29 mouse cellular contexts compared by ENCODE assay signal in the genomic region with DNA sequence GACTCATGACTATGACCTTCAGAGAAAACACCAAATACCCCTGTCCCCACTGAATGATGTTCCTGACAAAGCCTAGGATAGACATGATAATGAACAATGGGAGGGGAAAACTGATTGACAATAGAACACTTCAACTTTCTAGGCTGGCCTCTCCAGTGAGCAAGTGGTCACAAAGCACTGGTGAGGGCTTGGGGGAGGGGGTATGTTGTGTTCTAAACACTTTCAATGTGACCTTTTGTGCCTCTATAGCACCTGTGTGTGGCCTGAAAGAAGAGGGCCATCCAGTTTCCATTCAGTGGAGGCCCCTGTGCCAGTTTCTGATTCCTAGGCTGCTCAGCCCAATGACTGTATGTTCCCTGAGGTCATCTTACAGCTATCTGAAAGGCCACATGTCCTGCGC.
"Had no signal": no experiment of that assay in that cellular context is flagged by ENCODE, and none has a peak within 500 bp of the region (broad histone marks: within the 10 kb centered on the region; RNA-seq: fewer than 3 reads in every experiment).

No protein-coding gene starts in this region.

- H3K27me3 ChIP-seq: heart, embryonic 13.5 days; heart, embryonic 15.5 days; hindbrain, embryonic 12.5 days; intestine, embryonic 15.5 days; kidney, embryonic 15.5 days; limb, embryonic 13.5 days; limb, embryonic 15.5 days; liver, embryonic 12.5 days had no signal

- H3K27ac ChIP-seq: gastrocnemius, adult 2 months; heart, adult 2 months; heart, embryonic 13.5 days; heart, embryonic 15.5 days; hindbrain, embryonic 10.5 days; hindbrain, embryonic 12.5 days; hindbrain, embryonic 14.5 days; intestine, embryonic 15.5 days; kidney, embryonic 15.5 days; kidney, postnatal 0 days; limb, embryonic 13.5 days; limb, embryonic 15.5 days; liver, embryonic 12.5 days; liver, embryonic 14.5 days had no signal

- H3K9ac ChIP-seq: heart, embryonic 13.5 days; heart, embryonic 15.5 days; hindbrain, embryonic 12.5 days; hindbrain, embryonic 14.5 days; intestine, embryonic 15.5 days; kidney, embryonic 15.5 days; limb, embryonic 13.5 days; limb, embryonic 15.5 days; liver, embryonic 12.5 days; liver, embryonic 14.5 days had no signal

- ATAC-seq: hindbrain, embryonic 16.5 days; inflammation-experienced regulatory T-cells, adult 6 months; intestine, embryonic 15.5 days; intestine, postnatal 0 days; liver, embryonic 12.5 days had no signal

- H3K4me2 ChIP-seq: heart, embryonic 11.5 days; heart, embryonic 13.5 days; heart, embryonic 15.5 days; hindbrain, embryonic 12.5 days; hindbrain, embryonic 14.5 days; intestine, embryonic 15.5 days; kidney, embryonic 15.5 days; limb, embryonic 13.5 days; limb, embryonic 15.5 days; liver, embryonic 12.5 days had no signal

- DNase-seq: gastrocnemius, adult 2 months; gastrocnemius, postnatal 10 days; gastrocnemius, postnatal 25 days; heart, adult 2 months; heart, postnatal 14 days; heart, postnatal 36 days; kidney, adult 2 months; kidney, adult 9 months; kidney, postnatal 14 days; kidney, postnatal 36 days; layer of hippocampus, adult 9-11 months; layer of hippocampus, postnatal 36 days; left cerebral cortex, postnatal 4 days had no signal

- H3K4me1 ChIP-seq: heart, embryonic 13.5 days; heart, embryonic 15.5 days; hindbrain, embryonic 10.5 days; hindbrain, embryonic 12.5 days; intestine, embryonic 15.5 days; kidney, embryonic 15.5 days; limb, embryonic 13.5 days; limb, embryonic 15.5 days; liver, embryonic 12.5 days had no signal

- H3K4me3 ChIP-seq: gastrocnemius, adult 2 months; heart, adult 2 months; heart, embryonic 13.5 days; heart, embryonic 15.5 days; hindbrain, embryonic 10.5 days; hindbrain, embryonic 12.5 days; intestine, embryonic 15.5 days; kidney, embryonic 15.5 days; limb, embryonic 13.5 days; limb, embryonic 15.5 days; liver, embryonic 12.5 days had no signal

- H3K36me3 ChIP-seq: heart, embryonic 13.5 days; heart, embryonic 15.5 days; hindbrain, embryonic 10.5 days; hindbrain, embryonic 12.5 days; intestine, embryonic 15.5 days; kidney, embryonic 15.5 days; limb, embryonic 13.5 days; limb, embryonic 15.5 days; liver, embryonic 12.5 days had no signal

- H3K9me3 ChIP-seq: heart, embryonic 13.5 days; heart, embryonic 15.5 days; hindbrain, embryonic 10.5 days; hindbrain, embryonic 12.5 days; intestine, embryonic 15.5 days; kidney, embryonic 15.5 days; limb, embryonic 13.5 days; limb, embryonic 15.5 days; liver, embryonic 12.5 days had no signal
